Mouse (Mus musculus) thymus, adult 2 months (tissue): ENCODE data around the gene Ahcy. TPM values are rescaled to one million over a fixed set of nuclear protein-coding genes. Genes with fewer than 3 reads are reported as not detected.

Experiments used
- DNase-seq: peaks from one replicate; pipeline ENCODE4 v3.0.0; 2021
- H3K27ac ChIP-seq: fragments of 200-500 bp; 2 replicates; pipeline ENCODE4 v1.5.1; 2012; ENCODE audit warnings: low read length, control low read depth; ENCODE audit not compliant: control insufficient read depth, insufficient read depth
- H3K27me3 ChIP-seq: fragments of 200-500 bp; 2 replicates; pipeline ENCODE4 v1.6.1; 2012; ENCODE audit warnings: mild to moderate bottlenecking, low read length, moderate library complexity, mixed read lengths; ENCODE audit not compliant: control insufficient read depth, insufficient read depth
- H3K36me3 ChIP-seq: fragments of 200-500 bp; 2 replicates; pipeline ENCODE4 v1.6.1; 2012; ENCODE audit warnings: mild to moderate bottlenecking, low read length, moderate library complexity; ENCODE audit not compliant: control insufficient read depth, insufficient read depth
- H3K4me1 ChIP-seq: fragments of 200-500 bp; replicated peaks from 2 replicates; pipeline ENCODE4 v1.6.1; 2012; ENCODE audit warnings: low read length; ENCODE audit not compliant: control insufficient read depth, insufficient read depth
- H3K4me3 ChIP-seq: fragments of 200-500 bp; 2 replicates; pipeline ENCODE4 v1.5.1; 2012; ENCODE audit warnings: mild to moderate bottlenecking, low read length, control low read depth, moderate library complexity; ENCODE audit not compliant: control insufficient read depth, insufficient read depth
- CTCF ChIP-seq: fragments of 200-500 bp; IDR thresholded peaks from 2 replicates; pipeline ENCODE4 v1.5.1; 2012; ENCODE audit warnings: mild to moderate bottlenecking, control low read depth, low read length, moderate library complexity, borderline replicate concordance; ENCODE audit not compliant: control insufficient read depth, poor library complexity, insufficient read depth; ENCODE audit errors: extremely low read depth
- POLR2A ChIP-seq: fragments of 200-500 bp; IDR thresholded peaks from 2 replicates; pipeline ENCODE4 v1.6.1; 2012; ENCODE audit warnings: mild to moderate bottlenecking, low read length, control low read depth, moderate library complexity; ENCODE audit not compliant: control insufficient read depth, poor library complexity, insufficient read depth; ENCODE audit errors: extremely low read depth
- WGBS: fragments of 180-500 bp; shearing (Covaris S2); methylation state at CpG from one replicate; pipeline ENCODE4 v1.1.7; 2018; 5-methylcytosine and 5-hydroxymethylcytosine counted together
- polyA plus RNA-seq: library from polyadenylated mRNA; depleted of rRNA; stranded (reverse); fragments of >200 nt; gene quantifications from 2 replicates; pipeline ENCODE4 v1.2.3, GENCODE M21; 2012

Gene Ahcy
- polyA plus RNA-seq, 1 experiment, result 90.7 TPM

DNA sequence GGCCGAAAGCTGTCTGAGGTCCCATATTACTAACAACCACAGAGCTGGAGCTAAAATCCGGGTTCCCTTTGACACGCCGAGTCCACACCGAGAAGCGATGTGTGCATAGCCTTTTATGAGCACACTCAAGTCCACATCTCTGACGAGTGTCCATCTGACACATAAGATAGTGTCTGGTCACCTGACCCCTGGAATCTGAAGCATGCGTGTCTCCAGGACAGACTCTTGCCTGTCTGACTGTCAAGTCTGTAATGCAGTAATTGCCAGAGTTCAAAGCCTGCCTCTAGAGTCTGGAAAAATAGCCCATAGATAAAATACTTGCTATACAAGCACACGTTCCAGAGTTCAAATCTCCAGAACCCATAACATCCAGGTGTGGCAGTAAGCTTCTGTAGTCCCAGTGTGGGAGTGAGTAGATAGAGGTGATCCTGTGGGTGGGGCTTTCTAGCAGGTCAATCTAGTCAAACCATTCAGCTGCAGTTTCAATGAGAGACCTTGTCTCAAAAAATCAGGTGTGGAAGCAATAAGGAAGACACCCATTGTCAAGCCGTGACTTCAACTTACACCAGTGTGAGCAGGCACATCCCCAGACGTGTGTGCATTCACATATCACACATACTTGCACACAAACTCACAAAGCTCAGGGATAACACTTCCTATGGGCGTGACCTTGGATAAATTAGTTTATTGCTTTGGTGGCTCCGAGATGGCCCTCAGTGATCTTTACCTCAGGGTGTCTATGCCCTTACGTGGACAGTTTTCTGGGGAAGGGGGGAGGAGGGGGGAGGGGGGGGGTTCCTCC, 25.9 kb upstream of the Ahcy start:
- 89% methylated on average over 14 of the region's 14 CpGs for WGBS
- DNase-seq, result no peak
- no peaks in the 10 kb centered on the region for H3K36me3 ChIP-seq
- no peak overlapping the region for H3K4me3 ChIP-seq
- TF ChIP-seq CTCF, result no peak
- TF ChIP-seq POLR2A, result no peak
- no peaks in the 10 kb centered on the region for H3K27me3 ChIP-seq
- H3K4me1 ChIP-seq, result no peaks in the 10 kb centered on the region
- no peak overlapping the region for H3K27ac ChIP-seq

DNA sequence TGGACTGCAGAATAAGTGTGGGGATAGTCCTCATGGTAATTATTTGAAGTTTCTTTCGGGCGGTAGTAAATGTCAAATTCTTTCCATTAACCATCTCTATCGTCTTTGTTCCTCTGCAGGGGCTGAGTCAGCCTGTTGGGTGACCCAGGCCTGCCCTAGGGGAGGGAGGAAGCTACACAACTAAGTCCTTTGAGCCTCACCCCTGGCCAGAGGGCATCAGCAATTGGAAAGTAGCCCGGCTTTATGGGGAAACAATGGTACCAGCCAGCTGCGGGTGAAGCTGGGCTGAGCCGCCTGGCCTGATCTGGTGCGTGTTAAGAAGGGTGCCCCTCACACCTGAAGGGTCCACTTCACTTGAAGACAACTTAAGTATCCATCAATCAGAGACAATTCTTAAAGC, 25.1 kb upstream of the Ahcy start:
- Histone ChIP-seq H3K27me3 (no peaks in the 10 kb centered on the region), H3K4me3 (no peak overlapping the region), H3K27ac (no peak overlapping the region), H3K4me1 (no peaks in the 10 kb centered on the region), H3K36me3 (no peaks in the 10 kb centered on the region)
- WGBS, result 92% methylated on average over 7 of the region's 7 CpGs
- TF ChIP-seq CTCF (no peak), POLR2A (no peak)
- no peak for DNase-seq

GRCm38 (mm10) chr2:155098720-155099380, 24.6 kb upstream of the Ahcy start:
- Histone ChIP-seq H3K36me3 (no peaks in the 10 kb centered on the region), H3K27me3 (no peaks in the 10 kb centered on the region), H3K27ac (no peak overlapping the region), H3K4me3 (no peak overlapping the region), H3K4me1 (no peaks in the 10 kb centered on the region)
- WGBS, result 93% methylated on average over 9 of the region's 9 CpGs
- TF ChIP-seq CTCF (no peak), POLR2A (no peak)
- peak; percentile 15 for DNase-seq

- Histone ChIP-seq H3K27me3 (no peaks in the 10 kb centered on the region), H3K4me1 (no peaks in the 10 kb centered on the region), H3K36me3 (no peaks in the 10 kb centered on the region), H3K27ac (no peak overlapping the region), H3K4me3 (no peak overlapping the region)
- no peak for DNase-seq
- TF ChIP-seq CTCF, result no peak
- no peak for TF ChIP-seq POLR2A
- WGBS, result 20% methylated on average over 4 of the region's 4 CpGs
Observed at GRCm38 (mm10) chr2:155093418-155093817, 19.1 kb upstream of the Ahcy start.

GRCm38 (mm10) chr2:155091743-155092075, 17.4 kb upstream of the Ahcy start:
- H3K27ac ChIP-seq, result no peak overlapping the region
- H3K4me3 ChIP-seq, result no peak overlapping the region
- no peak for DNase-seq
- no peaks in the 10 kb centered on the region for H3K36me3 ChIP-seq
- no peak for TF ChIP-seq POLR2A
- TF ChIP-seq CTCF, result no peak
- WGBS, result 96% methylated on average over 3 of the region's 3 CpGs
- no peaks in the 10 kb centered on the region for H3K27me3 ChIP-seq
- no peaks in the 10 kb centered on the region for H3K4me1 ChIP-seq

DNA sequence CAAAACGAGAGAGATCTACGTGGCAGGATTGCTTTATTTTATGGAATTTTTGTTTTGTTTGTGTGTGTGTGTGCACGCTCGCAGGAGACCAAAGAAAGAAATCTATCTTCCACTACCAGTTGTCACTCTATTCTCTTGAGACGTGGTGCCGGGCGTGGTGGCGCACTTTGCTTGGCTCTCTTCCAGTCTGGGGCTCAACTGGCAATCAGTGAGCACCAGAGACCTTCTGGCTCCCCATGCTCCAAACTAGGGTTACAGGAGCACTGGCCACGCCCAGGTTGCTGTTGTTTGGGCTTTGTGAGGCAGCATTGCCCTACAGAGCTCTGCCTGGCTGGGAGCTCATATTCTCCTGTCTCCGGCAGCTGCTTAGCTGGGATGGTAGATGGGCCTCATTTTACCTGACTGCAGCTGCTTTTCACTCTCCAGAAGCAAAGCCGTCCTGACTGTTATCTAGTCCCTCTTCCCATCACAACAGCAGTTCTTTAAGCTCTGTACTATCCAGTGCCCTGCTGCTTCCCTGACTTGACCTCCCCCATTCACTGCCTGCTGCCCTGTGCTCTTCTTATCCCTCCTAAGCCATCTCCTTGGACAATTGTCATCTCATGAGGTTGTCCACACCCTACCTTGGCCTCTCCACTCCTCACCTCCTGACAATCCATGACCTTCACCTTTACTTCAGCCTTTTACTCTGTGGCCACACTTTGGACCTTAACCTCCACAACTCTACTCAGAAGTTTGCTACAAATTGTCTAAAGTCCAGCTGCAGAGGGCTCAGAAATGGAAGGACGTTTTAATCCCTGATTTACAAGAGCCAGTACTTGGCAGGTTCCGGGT, 16.8 kb upstream of the Ahcy start:
- Histone ChIP-seq H3K36me3 (no peaks in the 10 kb centered on the region), H3K27ac (no peak overlapping the region), H3K4me3 (no peak overlapping the region), H3K4me1 (no peaks in the 10 kb centered on the region), H3K27me3 (no peaks in the 10 kb centered on the region)
- no peak for DNase-seq
- WGBS, result 86% methylated on average over 13 of the region's 13 CpGs
- TF ChIP-seq CTCF (no peak), POLR2A (no peak)
